Mouse (Mus musculus) thymus, adult 2 months (tissue): ENCODE measurements at regions not wholly inside any gene's neighbourhood (a gene's known extent, or its start where the extent isn't known, plus 50 kb on each side); places are given as distances from the start of the nearest gene placed in this dataset.

Experiments used
- CTCF ChIP-seq: fragments of 200-500 bp; IDR thresholded peaks from 2 replicates; pipeline ENCODE4 v1.5.1; 2012; ENCODE audit warnings: mild to moderate bottlenecking, control low read depth, low read length, moderate library complexity, borderline replicate concordance; ENCODE audit not compliant: control insufficient read depth, poor library complexity, insufficient read depth; ENCODE audit errors: extremely low read depth
- POLR2A ChIP-seq: fragments of 200-500 bp; IDR thresholded peaks from 2 replicates; pipeline ENCODE4 v1.6.1; 2012; ENCODE audit warnings: mild to moderate bottlenecking, low read length, control low read depth, moderate library complexity; ENCODE audit not compliant: control insufficient read depth, poor library complexity, insufficient read depth; ENCODE audit errors: extremely low read depth

- TF ChIP-seq POLR2A (no peak), CTCF (no peak)
These were observed 559.9 kb downstream of the Prdm13 start for GRCm38 (mm10) chr4:21125892-21126291.
